20 mouse cellular contexts compared by ENCODE assay signal in genomic region chr2:114177802-114178733, GRCm38 (mm10).
"Had no signal": no experiment of that assay in that cellular context is flagged by ENCODE, and none has a peak within 500 bp of the region (broad histone marks: within the 10 kb centered on the region; RNA-seq: fewer than 3 reads in every experiment).

No protein-coding gene starts in this region.

- H3K4me2 ChIP-seq: liver, embryonic 15.5 days; lung, embryonic 15.5 days; midbrain, embryonic 11.5 days; neural tube, embryonic 13.5 days; neural tube, embryonic 15.5 days had no signal

- H3K27ac ChIP-seq: liver, embryonic 15.5 days; lung, embryonic 15.5 days; neural tube, embryonic 13.5 days; neural tube, embryonic 15.5 days had no signal

- DNase-seq: liver, postnatal 0 days; lung, adult 2 months; lung, postnatal 4 days; midbrain, embryonic 14.5 days; retina, postnatal 1 day; right cerebral cortex, adult 18-20 months; right cerebral cortex, postnatal 25 days; right cerebral cortex, postnatal 4 days; spleen, adult 18-20 months; thymus, adult 18-20 months; thymus, postnatal 25 days; thymus, postnatal 4 days had no signal

- H3K27me3 ChIP-seq: lung, embryonic 15.5 days; neural tube, embryonic 13.5 days; neural tube, embryonic 15.5 days had no signal

- H3K36me3 ChIP-seq: liver, embryonic 15.5 days; lung, embryonic 15.5 days; neural tube, embryonic 13.5 days; neural tube, embryonic 15.5 days had no signal

- H3K9me3 ChIP-seq: liver, embryonic 15.5 days; lung, embryonic 15.5 days; neural tube, embryonic 13.5 days; neural tube, embryonic 15.5 days had no signal

- H3K9ac ChIP-seq: liver, embryonic 15.5 days; liver, postnatal 0 days; lung, embryonic 15.5 days; neural tube, embryonic 13.5 days; neural tube, embryonic 15.5 days had no signal

- H3K4me3 ChIP-seq: liver, embryonic 15.5 days; lung, embryonic 15.5 days; myocyte; neural tube, embryonic 13.5 days; neural tube, embryonic 15.5 days had no signal

- ATAC-seq: liver, postnatal 0 days; lung, postnatal 0 days; midbrain, embryonic 16.5 days had no signal
